Mouse (Mus musculus) granulocyte monocyte progenitor cell, adult 5-6 weeks (primary cell): ENCODE measurements around the gene Vmn2r109. TPM values are rescaled to one million over a fixed set of nuclear protein-coding genes. Genes with fewer than 3 reads are reported as not detected.
"Not testable (repeated sequence)": the region's sequence is repeated elsewhere in the genome, so short reads cannot be mapped to it uniquely, and the experiment has no call there.

Source experiments
- ATAC-seq: replicated peaks from 2 replicates; pipeline ENCODE4 v1.8.0; 2016; ENCODE audit warnings: mild to moderate bottlenecking, moderate TSS enrichment, inconsistent platforms; ENCODE audit not compliant: poor library complexity, severe bottlenecking
- total RNA-seq, 2 experiments: library from RNA; stranded (forward) in 1 of 2; stranded (reverse) in 1 of 2; fragments of 200-712, 200-1000 nt in 1 of 2; fragments of >200 nt in 1 of 2; fragmentation: Nextera tagmentation in 1 of 2; gene quantifications; 2 replicates each; pipeline ENCODE4 v1.2.3; 2014 to 2017

Vmn2r109 gene
- total RNA-seq (2014; fragmentation: Nextera tagmentation) (not detected in 2 replicates), total RNA-seq (2017) (not detected in 2 replicates)

DNA sequence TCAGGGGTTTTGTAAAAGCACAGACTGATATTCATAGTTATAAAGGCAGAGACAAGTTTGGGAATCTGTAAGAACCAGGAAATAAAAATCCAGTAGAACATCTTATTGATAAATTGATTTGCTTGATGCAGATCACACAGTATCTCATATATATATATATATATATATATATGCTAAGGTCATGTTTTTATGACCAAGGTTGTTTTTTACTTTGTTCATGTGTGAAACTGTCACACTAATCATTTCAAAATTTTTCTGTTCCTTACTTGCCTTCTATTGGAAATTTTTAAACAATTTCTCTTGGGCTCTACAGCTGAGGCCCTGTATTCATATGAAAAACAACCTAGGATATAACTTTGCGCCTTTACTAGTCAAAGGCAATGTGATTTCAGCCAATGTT lies at the start of gene Vmn2r109:
Gene Vmn2r109, minus strand, starts transcription at position 101 of the 400 bp plus-strand sequence.
- ATAC-seq, result no peak

DNA sequence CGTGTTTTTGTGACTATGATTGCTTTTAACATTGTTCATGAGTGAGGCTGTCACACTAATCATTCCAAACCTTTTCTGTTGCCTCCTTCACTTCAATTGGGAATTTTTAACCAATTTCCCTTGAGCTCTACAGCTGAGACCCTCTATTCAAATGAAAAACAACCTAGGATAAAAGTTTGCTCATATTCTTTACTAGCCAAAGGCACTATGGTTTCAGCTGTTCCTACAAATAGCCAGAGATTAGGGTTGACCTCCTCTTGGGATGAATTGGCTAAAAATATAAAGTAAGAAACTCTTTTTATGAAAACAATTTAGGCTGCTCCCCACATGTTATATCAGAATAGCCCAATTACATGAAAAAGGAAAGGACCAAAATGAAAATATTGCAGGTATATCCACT lies 31.8 kb upstream of the Vmn2r109 start, which contains the start of gene Vmn2r110:
Gene Vmn2r110, minus strand, starts transcription at position 101 of the 400 bp plus-strand sequence.
- ATAC-seq, result no peak

DNA sequence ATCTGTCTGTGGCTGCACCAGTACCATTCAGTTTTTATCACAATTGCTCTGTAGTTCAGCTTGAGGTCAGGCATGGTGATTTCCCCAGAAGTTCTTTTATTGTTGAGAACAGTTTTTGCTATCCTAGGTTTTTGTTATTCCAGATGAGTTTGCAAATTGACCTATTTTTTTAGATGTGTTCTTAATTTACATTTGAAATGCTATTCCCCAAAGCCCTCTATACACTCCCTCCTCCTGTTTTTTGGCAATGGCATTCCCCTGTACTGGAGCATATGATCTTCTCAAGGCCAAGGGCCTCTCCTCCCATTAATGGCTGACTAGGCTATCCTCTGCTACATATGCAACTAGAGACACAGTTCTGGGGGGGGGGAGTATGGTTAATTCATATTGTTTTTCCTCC lies 56.3 kb downstream of the Vmn2r109 start:
- ATAC-seq, result not testable (repeated sequence)

DNA sequence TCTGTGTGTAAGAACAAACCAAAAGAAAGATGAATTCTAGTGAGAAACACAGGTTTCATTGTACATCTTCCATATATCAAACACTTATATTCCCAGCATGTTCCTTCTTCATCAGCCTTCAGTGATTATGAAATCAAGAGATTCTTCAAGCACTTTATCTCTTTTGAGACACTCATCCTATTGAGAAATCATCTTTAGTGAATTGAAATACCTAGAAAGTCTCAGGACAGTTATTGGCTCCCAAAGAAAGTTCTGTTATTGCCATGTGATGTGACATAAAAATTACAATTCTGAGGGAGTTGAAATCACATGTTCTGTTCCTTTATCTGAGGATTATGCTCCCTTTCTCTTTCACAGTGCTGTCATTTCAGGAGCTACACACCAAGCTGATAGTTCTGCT lies 66.7 kb downstream of the Vmn2r109 start, which contains the start of gene Vmn1r225:
Gene Vmn1r225, plus strand, starts transcription at position 301 of the 400 bp plus-strand sequence.
- ATAC-seq, result no peak

Other genes with a start within 250 kb of the Vmn2r109 start
- not detected in 2 replicates for gene Vmn2r107, start 219.5 kb downstream of the Vmn2r109 start, total RNA-seq (2014; fragmentation: Nextera tagmentation)
- not detected in 2 replicates for gene Vmn2r107, start 219.5 kb downstream of the Vmn2r109 start, total RNA-seq (2017)
- gene Vmn1r224, start 150.6 kb downstream of the Vmn2r109 start, total RNA-seq (2014; fragmentation: Nextera tagmentation), result not detected in 2 replicates
- not detected in 2 replicates for gene Vmn1r224, start 150.6 kb downstream of the Vmn2r109 start, total RNA-seq (2017)
- gene Vmn2r108, start 83.4 kb downstream of the Vmn2r109 start, total RNA-seq (2014; fragmentation: Nextera tagmentation), result not detected in 2 replicates
- not detected in 2 replicates for gene Vmn2r108, start 83.4 kb downstream of the Vmn2r109 start, total RNA-seq (2017)
- gene Vmn1r225, start 66.6 kb downstream of the Vmn2r109 start, total RNA-seq (2014; fragmentation: Nextera tagmentation), result not detected in 2 replicates
- gene Vmn1r225, start 66.6 kb downstream of the Vmn2r109 start, total RNA-seq (2017), result not detected in 2 replicates
- not detected in 2 replicates for gene Vmn2r110, start 31.7 kb upstream of the Vmn2r109 start, total RNA-seq (2014; fragmentation: Nextera tagmentation)
- not detected in 2 replicates for gene Vmn2r110, start 31.7 kb upstream of the Vmn2r109 start, total RNA-seq (2017)
- not detected in 2 replicates for gene Fpr-rs3, start 60.1 kb upstream of the Vmn2r109 start, total RNA-seq (2014; fragmentation: Nextera tagmentation)
- not detected in 2 replicates for gene Fpr-rs3, start 60.1 kb upstream of the Vmn2r109 start, total RNA-seq (2017)
- not detected in 2 replicates for gene Vmn1r226, start 118.1 kb upstream of the Vmn2r109 start, total RNA-seq (2014; fragmentation: Nextera tagmentation)
- gene Vmn1r226, start 118.1 kb upstream of the Vmn2r109 start, total RNA-seq (2017), result not detected in 2 replicates
- gene Vmn1r227, start 165.1 kb upstream of the Vmn2r109 start, total RNA-seq (2014; fragmentation: Nextera tagmentation), result not detected in 2 replicates
- gene Vmn1r227, start 165.1 kb upstream of the Vmn2r109 start, total RNA-seq (2017), result not detected in 2 replicates
- gene Vmn1r228, start 221.4 kb upstream of the Vmn2r109 start, total RNA-seq (2014; fragmentation: Nextera tagmentation), result not detected in 2 replicates
- gene Vmn1r228, start 221.4 kb upstream of the Vmn2r109 start, total RNA-seq (2017), result not detected in 2 replicates
- not detected in 2 replicates for gene Vmn1r229, start 246.8 kb upstream of the Vmn2r109 start, total RNA-seq (2014; fragmentation: Nextera tagmentation)
- gene Vmn1r229, start 246.8 kb upstream of the Vmn2r109 start, total RNA-seq (2017), result not detected in 2 replicates